Mouse (Mus musculus): Measurements from ENCODE around the gene Ttll4.
A peak's percentile ranks its signal among the peaks of the same experiment; 100 is the strongest.

The Ttll4 gene

GRCm38 (mm10) chr1:74661448-74662195, at the start of gene Ttll4:
Gene Ttll4, plus strand, starts transcription at chr1:74661745.
- peak; percentile 86 for DNase-seq (ENCODE audit: extremely low read depth, low read depth, low spot score)

GRCm38 (mm10) chr1:74624183-74624582, 37.4 kb upstream of the Ttll4 start:
- DNase-seq (ENCODE audit: extremely low read depth, low read depth, low spot score): no peak

- DNase-seq (ENCODE audit: extremely low read depth, low read depth, low spot score): no peak
Observed at GRCm38 (mm10) chr1:74626076-74626475, 35.5 kb upstream of the Ttll4 start.

- DNase-seq (ENCODE audit: extremely low read depth, low read depth, low spot score): no peak
Observed at GRCm38 (mm10) chr1:74628001-74628400, 33.5 kb upstream of the Ttll4 start.

- DNase-seq (ENCODE audit: extremely low read depth, low read depth, low spot score): no peak
Observed at GRCm38 (mm10) chr1:74632734-74633133, 28.8 kb upstream of the Ttll4 start.

GRCm38 (mm10) chr1:74643524-74643923, 18.0 kb upstream of the Ttll4 start:
- DNase-seq (ENCODE audit: extremely low read depth, low read depth, low spot score): no peak

GRCm38 (mm10) chr1:74643926-74644325, 17.6 kb upstream of the Ttll4 start:
- DNase-seq (ENCODE audit: extremely low read depth, low read depth, low spot score): no peak

GRCm38 (mm10) chr1:74662253-74662865, 814 bp downstream of the Ttll4 start:
- DNase-seq (ENCODE audit: extremely low read depth, low read depth, low spot score): no peak

GRCm38 (mm10) chr1:74665153-74665552, 3.6 kb downstream of the Ttll4 start:
- DNase-seq (ENCODE audit: extremely low read depth, low read depth, low spot score): no peak

- no peak for DNase-seq (ENCODE audit: extremely low read depth, low read depth, low spot score)
Observed at GRCm38 (mm10) chr1:74668371-74668770, 6.8 kb downstream of the Ttll4 start.

- no peak for DNase-seq (ENCODE audit: extremely low read depth, low read depth, low spot score)
Observed at GRCm38 (mm10) chr1:74672731-74673130, 11.2 kb downstream of the Ttll4 start.

- no peak for DNase-seq (ENCODE audit: extremely low read depth, low read depth, low spot score)
Observed at GRCm38 (mm10) chr1:74676863-74677262, 15.3 kb downstream of the Ttll4 start.

- no peak for DNase-seq (ENCODE audit: extremely low read depth, low read depth, low spot score)
Observed at GRCm38 (mm10) chr1:74677843-74678242, 16.3 kb downstream of the Ttll4 start.

GRCm38 (mm10) chr1:74687131-74687530, 25.6 kb downstream of the Ttll4 start:
- peak; percentile 46 for DNase-seq (ENCODE audit: extremely low read depth, low read depth, low spot score)

- DNase-seq (ENCODE audit: extremely low read depth, low read depth, low spot score): no peak
Observed at GRCm38 (mm10) chr1:74693891-74694583, 32.5 kb downstream of the Ttll4 start.

GRCm38 (mm10) chr1:74695836-74696235, 34.3 kb downstream of the Ttll4 start:
- DNase-seq (ENCODE audit: extremely low read depth, low read depth, low spot score): no peak

- no peak for DNase-seq (ENCODE audit: extremely low read depth, low read depth, low spot score)
Observed at GRCm38 (mm10) chr1:74697416-74697815, 35.9 kb downstream of the Ttll4 start.

- no peak for DNase-seq (ENCODE audit: extremely low read depth, low read depth, low spot score)
Observed at GRCm38 (mm10) chr1:74698353-74698752, 36.8 kb downstream of the Ttll4 start.

- DNase-seq (ENCODE audit: extremely low read depth, low read depth, low spot score): no peak
Observed at GRCm38 (mm10) chr1:74698791-74699190, 37.2 kb downstream of the Ttll4 start.

- DNase-seq (ENCODE audit: extremely low read depth, low read depth, low spot score): no peak
Observed at GRCm38 (mm10) chr1:74702142-74702553, 40.6 kb downstream of the Ttll4 start.

GRCm38 (mm10) chr1:74704156-74704555, 42.6 kb downstream of the Ttll4 start:
- no peak for DNase-seq (ENCODE audit: extremely low read depth, low read depth, low spot score)

- DNase-seq (ENCODE audit: extremely low read depth, low read depth, low spot score): no peak
Observed at GRCm38 (mm10) chr1:74705016-74705415, 43.5 kb downstream of the Ttll4 start.
